Mouse (Mus musculus) right cerebral cortex, adult 18-20 months (tissue): ENCODE results near the gene Hspb2.

ENCODE experiments used
- DNase-seq: peaks from one replicate; pipeline ENCODE4 v3.0.0; 2022; ENCODE audit warnings: mixed read lengths

Gene Hspb2

GRCm38 (mm10) chr9:50746214-50746677, 5.9 kb downstream of the Hspb2 start, which contains the start of gene 2310030G06Rik:
2310030G06Rik (minus strand) TSS chr9:50746536.
- no peak for DNase-seq

- DNase-seq, result no peak
Measured at GRCm38 (mm10) chr9:50745806-50746205, 6.3 kb downstream of the Hspb2 start.

- DNase-seq, result no peak
Measured at GRCm38 (mm10) chr9:50742744-50743143, 9.4 kb downstream of the Hspb2 start.

- no peak for DNase-seq
Measured at GRCm38 (mm10) chr9:50742261-50742660, 9.9 kb downstream of the Hspb2 start.

GRCm38 (mm10) chr9:50740867-50741784, 11.0 kb downstream of the Hspb2 start:
- peak; percentile 64 for DNase-seq

GRCm38 (mm10) chr9:50738914-50739870, 13.0 kb downstream of the Hspb2 start, which contains the start of gene Dixdc1:
Dixdc1 (minus strand) TSS chr9:50739517.
- peak; percentile 93 for DNase-seq

DNA sequence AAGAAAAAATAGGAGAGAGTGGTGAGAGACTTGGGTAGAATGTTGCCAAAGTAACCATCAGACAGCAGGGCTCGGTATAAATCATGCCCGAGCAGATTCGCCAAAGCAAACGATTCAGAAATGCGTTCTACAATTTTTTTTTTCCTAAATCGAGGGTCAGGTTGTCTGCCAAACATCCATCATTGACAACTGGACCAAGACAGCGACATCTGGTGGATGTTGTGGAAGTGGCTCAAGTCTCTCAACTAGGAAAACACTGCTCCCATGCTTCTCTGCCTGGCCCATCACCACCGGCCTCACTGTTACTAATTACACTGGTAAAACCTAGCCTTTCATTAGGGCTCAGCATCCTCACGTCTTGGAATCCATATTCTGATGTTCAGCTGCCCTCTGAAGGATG, 17.2 kb downstream of the Hspb2 start:
- peak; percentile 59 for DNase-seq

DNA sequence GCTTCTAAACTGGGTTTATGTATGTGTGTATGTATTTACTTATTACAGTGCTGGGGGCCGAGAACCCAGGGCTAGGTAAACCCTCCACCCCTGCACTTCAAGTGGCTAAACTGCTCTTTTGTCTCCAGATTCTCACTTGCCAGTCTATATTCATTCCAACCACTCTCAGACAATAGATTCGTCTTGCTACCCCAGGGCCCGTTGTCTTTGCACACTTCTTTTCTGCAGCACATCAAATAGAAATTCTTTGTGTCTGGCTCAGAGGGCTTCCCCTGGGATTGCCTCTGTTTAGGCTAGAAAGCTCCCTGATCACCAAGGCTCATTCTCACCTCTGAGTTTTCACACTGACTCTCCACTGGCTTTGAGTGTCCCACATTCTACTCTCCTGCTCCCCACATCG, 19.6 kb downstream of the Hspb2 start:
- no peak for DNase-seq

GRCm38 (mm10) chr9:50729600-50729999, 22.6 kb downstream of the Hspb2 start:
- DNase-seq, result no peak

- DNase-seq, result peak; percentile 92
Measured at GRCm38 (mm10) chr9:50727925-50728651, 24.1 kb downstream of the Hspb2 start.

DNA sequence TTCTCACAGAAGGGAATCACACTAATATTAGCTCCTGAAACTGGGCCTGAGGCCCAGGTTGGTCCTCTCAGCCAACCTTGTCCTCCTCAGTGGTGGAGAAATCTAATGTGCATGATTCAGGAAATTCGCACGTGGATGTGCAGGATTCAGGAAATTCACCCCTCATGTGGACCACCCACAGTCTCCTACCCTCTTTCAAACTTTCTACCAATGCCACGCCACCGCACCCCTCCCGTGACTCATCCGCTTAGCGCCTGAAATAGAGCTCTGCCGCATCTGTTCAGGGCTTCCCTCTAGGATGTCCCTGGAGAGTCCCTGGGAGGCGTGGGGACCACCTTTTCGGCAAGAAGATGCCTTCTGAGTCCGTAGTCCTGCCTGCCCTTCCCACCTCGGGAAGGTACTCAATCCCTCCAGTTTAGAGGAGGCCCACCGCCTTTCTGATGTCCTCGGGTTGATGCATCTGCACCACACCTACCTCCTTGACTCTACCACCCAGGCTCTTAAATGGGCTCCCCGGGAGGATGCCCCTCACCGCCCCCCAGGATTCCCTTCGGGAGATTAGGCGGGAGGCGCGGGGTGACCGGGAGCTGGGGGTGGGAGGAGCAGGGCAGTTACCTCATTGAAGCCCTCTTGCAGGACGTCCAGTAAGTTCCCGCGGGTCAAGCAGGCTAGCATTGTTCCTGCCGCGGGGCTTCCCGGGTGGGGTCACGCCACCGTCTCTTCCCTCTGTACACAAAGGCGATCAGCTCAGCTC, 24.8 kb downstream of the Hspb2 start:
- DNase-seq, result peak; percentile 84

GRCm38 (mm10) chr9:50725921-50726590, 26.1 kb downstream of the Hspb2 start:
- DNase-seq, result no peak

DNA sequence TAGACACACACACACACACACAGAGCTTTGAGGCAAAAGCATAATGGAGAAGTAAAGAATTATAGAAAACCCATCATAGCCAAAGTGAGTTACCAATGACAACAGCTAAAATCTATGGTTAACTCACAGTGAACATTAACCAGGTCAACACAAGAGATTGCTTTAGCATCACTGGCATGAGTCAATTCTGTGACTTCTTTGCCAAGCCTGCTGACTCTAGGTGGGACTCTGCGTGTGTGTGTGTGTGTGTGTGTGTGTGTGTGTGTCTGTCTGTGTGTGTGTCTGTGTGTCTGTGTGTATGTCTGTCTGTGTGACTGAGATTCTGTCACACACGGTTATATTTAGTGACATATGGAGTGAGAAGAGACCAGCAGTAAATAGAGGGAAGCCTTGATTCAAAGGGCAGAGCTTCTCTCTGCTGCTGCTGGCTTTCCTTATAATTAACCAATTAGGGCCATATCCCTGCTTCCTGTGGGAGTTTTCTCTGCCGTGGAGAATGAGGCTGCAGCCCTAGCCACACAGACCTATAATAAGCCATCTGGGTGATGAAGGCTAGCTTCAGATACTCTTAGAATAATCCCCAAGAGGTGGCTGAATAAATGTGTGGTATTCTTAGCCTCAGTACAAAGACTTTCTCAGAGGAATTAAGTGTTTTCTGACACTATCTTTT, 27.4 kb downstream of the Hspb2 start:
- DNase-seq, result no peak

DNA sequence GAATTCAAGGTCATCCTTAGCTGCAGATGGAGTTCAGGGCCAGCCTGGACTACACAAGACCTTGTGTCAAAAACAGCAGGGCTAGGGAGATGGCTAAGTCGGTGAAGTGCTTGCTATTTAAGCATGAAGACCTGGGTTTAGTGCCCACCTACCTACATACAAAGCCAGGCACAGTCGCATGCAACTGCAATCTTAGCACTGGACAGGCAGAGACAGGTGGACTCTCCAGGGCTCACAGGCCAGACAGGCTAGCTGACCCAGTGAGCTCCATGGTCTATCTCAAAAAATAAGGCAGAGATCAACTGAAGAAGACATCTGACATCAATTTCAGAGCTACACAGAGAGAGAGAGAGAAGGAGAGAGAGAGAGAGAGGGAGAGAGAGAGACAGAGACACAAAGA, 28.0 kb downstream of the Hspb2 start:
- no peak for DNase-seq

- peak; percentile 57 for DNase-seq
Measured at GRCm38 (mm10) chr9:50723406-50723805, 28.7 kb downstream of the Hspb2 start.

DNA sequence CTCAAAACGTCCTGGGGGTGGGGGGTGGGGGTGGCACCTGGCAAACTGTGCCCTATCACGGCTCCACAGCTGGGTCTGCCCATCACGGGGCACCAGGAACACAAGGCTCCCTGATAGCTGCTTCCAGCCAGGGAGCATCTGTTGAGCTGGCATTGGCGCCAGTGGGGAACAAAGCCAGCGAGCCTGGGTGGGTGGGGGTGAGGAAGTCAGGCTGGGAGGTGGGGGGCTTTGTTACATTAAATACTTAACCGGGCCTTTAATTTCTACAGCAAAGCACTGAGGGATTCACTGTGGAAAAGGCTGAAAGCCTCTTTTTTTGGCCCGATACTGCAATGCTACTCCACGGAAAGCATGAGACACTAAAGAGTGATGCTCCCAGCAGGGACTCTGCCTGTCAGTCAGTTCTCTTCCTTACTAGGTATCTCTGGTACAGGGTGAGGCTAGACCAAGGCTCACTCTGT, 29.7 kb downstream of the Hspb2 start:
- DNase-seq, result no peak

DNA sequence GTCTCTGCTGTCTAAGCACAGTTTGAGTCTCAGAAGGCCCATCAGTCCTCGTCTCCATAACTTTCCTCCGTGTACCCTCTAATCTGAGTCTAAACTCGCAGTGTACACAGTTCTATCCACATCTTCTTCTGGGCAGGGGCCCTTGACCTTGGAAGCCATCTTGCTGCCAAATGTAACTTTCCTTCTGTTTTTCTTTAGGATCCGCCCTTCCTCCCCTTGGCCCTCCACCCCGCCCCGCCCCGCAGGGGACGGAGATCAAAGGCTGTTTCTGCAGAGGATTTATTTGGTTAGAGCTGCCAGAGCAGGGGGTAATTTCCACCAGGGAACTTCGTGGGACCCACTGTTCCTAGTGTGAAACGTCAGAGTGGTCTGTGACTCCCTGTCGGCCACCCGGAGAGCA, 31.1 kb downstream of the Hspb2 start:
- no peak for DNase-seq

GRCm38 (mm10) chr9:50718878-50719277, 33.3 kb downstream of the Hspb2 start:
- DNase-seq, result no peak

- DNase-seq, result no peak
Measured at GRCm38 (mm10) chr9:50714188-50714587, 38.0 kb downstream of the Hspb2 start.

DNA sequence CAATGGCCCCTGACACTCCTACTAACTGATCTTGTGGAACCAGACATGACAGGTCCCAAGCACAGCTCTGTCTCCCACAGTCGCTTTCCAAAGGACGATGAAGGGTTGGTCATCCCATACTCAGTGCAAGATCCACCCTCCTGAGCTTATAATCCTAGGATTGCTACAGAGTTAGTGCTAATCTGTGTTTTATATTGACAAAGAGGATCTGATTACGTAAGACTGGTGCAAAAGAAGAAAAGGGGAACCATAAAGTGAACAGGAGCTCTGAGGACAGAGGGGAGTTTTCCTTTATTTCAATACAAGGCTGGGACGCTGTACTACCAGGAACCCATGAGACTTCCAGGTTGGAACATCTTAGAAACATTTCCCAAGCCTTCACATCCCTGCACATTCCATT, 40.8 kb downstream of the Hspb2 start:
- no peak for DNase-seq
